Mouse (Mus musculus): ENCODE data around the gene Gm49661. TPM values are rescaled to one million over a fixed set of nuclear protein-coding genes. Genes with fewer than 3 reads are reported as not detected.

The Gm49661 gene
- polyA plus RNA-seq, 1 experiment from 2014 or later, result not detected

DNA sequence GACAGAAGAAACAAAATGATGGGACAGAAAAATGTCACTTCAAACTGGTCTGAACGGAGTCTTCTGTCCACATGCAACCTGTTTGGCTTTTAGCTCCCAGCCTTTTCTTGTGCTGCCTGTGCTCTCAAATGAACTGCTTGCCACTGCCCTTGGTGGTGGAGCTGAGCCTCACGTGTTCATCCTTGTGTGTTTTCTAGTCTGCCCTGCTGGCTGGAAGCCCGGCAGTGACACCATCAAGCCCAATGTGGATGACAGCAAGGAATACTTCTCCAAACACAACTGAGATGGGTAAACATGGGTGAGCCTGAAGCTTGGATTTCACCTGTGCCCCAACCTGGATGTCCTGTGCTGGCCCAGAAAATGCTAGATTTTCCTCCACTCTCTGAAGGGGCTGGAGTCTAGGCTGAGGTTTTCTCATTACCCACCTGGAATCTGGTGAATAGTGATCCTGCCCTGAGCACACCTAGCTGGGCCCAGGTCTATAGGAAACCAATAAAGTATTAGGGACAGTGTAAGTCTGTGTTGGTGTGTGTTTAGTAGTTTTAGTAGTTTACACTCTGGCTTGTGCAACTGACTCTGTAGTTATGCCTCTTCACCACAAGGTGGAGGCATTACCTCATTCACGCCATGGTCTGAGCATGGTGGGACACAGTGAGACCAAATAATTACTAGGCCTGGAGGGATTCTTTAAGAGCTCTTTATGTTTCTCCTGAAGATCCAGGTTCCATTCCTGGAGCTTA lies 4.7 kb upstream of the Gm49661 start:
- Histone ChIP-seq H3K27me3 (ENCODE audit: control insufficient read depth, insufficient read depth, low read length) (peaks cover 24% of the 10 kb centered on the region), H3K4me1 (ENCODE audit: control insufficient read depth, insufficient read depth, low read length) (peaks cover 41% of the 10 kb centered on the region), H3K4me3 (ENCODE audit: low read depth, low read length) (no peak overlapping the region), H3K9ac (ENCODE audit: low read length) (no peak overlapping the region), H3K9me3 (ENCODE audit: control insufficient read depth, low read length) (no peaks in the 10 kb centered on the region), H3K27ac (ENCODE audit: low read depth, low read length) (no peak overlapping the region), H3K4me2 (no peak overlapping the region), H3K36me3 (ENCODE audit: control insufficient read depth, insufficient read depth, low read length) (0 out of 2 replicates have a peak, but pooled peaks cover 3% of the 10 kb centered on the region)
- DNase-seq (ENCODE audit: low spot score, missing footprints) (peak; percentile 89), ATAC-seq (ENCODE audit: low FRiP score) (no peak)
- 61% methylated on average over 4 of the region's 4 CpGs for WGBS

DNA sequence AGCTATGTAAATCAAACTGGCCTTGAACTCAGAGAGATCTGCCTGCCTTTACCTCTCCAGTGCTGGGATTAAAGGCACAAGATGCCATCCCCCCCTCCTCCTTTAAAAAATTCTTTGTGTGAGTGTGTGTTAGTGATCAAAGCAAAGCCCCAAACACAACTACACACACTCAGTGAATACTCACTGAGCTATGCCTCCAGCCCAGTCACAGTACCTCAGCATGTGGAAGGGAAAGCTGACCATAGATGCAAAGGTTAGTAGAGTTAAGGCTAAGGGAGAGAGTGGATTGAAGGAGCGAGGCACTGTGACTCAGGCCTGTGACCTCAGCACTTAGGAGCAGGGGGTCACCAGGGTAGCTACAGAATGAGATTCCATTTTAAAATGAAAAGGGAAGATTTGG lies 3.8 kb upstream of the Gm49661 start:
- no peak overlapping the region for H3K27ac ChIP-seq (ENCODE audit: low read depth, low read length)
- no peak overlapping the region for H3K4me2 ChIP-seq
- H3K4me3 ChIP-seq (ENCODE audit: low read depth, low read length), result no peak overlapping the region
- H3K9ac ChIP-seq (ENCODE audit: low read length), result no peak overlapping the region
- WGBS, result 83% methylated on average over 1 of the region's 1 CpGs
- ATAC-seq (ENCODE audit: low FRiP score), result no peak
- H3K36me3 ChIP-seq (ENCODE audit: control insufficient read depth, insufficient read depth, low read length), result 0 out of 2 replicates have a peak, but pooled peaks cover 3% of the 10 kb centered on the region
- no peaks in the 10 kb centered on the region for H3K9me3 ChIP-seq (ENCODE audit: control insufficient read depth, low read length)
- no peak for DNase-seq (ENCODE audit: low spot score, missing footprints)
- H3K27me3 ChIP-seq (ENCODE audit: control insufficient read depth, insufficient read depth, low read length), result peaks cover 15% of the 10 kb centered on the region
- peaks cover 38% of the 10 kb centered on the region for H3K4me1 ChIP-seq (ENCODE audit: control insufficient read depth, insufficient read depth, low read length)

DNA sequence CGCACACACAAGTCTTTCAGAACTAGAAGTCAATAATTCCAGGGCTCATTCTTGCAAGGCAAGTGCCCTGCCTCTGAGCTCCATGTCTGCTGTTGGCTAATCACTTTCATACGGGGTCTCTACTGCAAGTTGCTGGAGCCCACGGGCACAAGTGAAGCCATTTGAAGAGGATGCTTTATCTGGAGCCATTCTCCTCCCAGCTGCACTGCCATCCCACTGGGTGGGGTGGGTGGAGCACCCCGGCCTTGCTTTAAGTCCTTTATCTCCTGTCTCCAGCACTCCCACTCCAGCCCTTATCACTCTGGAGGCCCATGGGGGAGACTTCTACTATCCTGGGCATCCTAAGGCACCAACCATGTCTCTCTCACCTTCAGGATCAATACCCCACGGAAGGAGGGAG lies 1.7 kb upstream of the Gm49661 start:
- H3K27me3 ChIP-seq (ENCODE audit: control insufficient read depth, insufficient read depth, low read length), result no peaks in the 10 kb centered on the region
- H3K9ac ChIP-seq (ENCODE audit: low read length), result peak overlapping the region; percentile 99
- peaks cover 18% of the 10 kb centered on the region for H3K4me1 ChIP-seq (ENCODE audit: control insufficient read depth, insufficient read depth, low read length)
- H3K4me3 ChIP-seq (ENCODE audit: low read depth, low read length), result peak overlapping the region; percentile 71
- DNase-seq (ENCODE audit: low spot score, missing footprints) (no peak), ATAC-seq (ENCODE audit: low FRiP score) (no peak)
- no peaks in the 10 kb centered on the region for H3K9me3 ChIP-seq (ENCODE audit: control insufficient read depth, low read length)
- 72% methylated on average over 5 of the region's 5 CpGs for WGBS
- H3K27ac ChIP-seq (ENCODE audit: low read depth, low read length), result no peak overlapping the region
- peak overlapping the region; percentile 85 for H3K4me2 ChIP-seq
- H3K36me3 ChIP-seq (ENCODE audit: control insufficient read depth, insufficient read depth, low read length), result 0 out of 2 replicates have a peak, but pooled peaks cover 3% of the 10 kb centered on the region

DNA sequence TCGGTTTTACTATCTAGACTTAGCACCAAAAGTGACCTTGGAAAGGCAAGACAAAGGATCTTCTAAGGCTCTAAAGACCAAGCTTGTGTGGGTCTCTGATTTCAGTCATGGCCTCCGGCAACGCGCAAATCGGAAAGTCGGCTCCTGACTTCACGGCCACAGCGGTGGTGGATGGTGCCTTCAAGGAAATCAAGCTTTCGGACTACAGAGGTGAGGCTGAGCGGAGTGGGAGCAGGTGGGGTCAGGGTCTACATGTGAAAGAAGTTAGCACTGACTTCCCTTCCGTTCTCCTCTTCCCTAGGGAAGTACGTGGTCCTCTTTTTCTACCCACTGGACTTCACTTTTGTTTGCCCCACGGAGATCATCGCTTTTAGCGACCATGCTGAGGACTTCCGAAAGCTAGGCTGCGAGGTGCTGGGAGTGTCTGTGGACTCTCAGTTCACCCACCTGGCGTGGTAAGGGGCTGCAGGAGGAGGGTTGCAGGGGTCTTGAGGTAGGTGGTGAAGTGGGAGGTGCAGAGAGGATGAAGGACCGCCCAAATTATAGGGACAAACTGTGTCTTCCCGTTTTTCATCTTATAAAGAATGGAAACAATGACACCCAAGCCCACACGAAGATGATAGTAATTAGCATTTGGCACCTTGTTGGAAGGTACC lies 1.0 kb upstream of the Gm49661 start:
- Histone ChIP-seq H3K4me3 (ENCODE audit: low read depth, low read length) (peak overlapping the region; percentile 71), H3K27me3 (ENCODE audit: control insufficient read depth, insufficient read depth, low read length) (no peaks in the 10 kb centered on the region), H3K27ac (ENCODE audit: low read depth, low read length) (peak overlapping the region; percentile 57), H3K4me2 (peak overlapping the region; percentile 85), H3K9me3 (ENCODE audit: control insufficient read depth, low read length) (no peaks in the 10 kb centered on the region), H3K4me1 (ENCODE audit: control insufficient read depth, insufficient read depth, low read length) (peaks cover 20% of the 10 kb centered on the region), H3K9ac (ENCODE audit: low read length) (peak overlapping the region; percentile 99), H3K36me3 (ENCODE audit: control insufficient read depth, insufficient read depth, low read length) (0 out of 2 replicates have a peak, but pooled peaks cover 3% of the 10 kb centered on the region)
- WGBS, result 11% methylated on average over 21 of the region's 21 CpGs
- ATAC-seq (ENCODE audit: low FRiP score) (no peak), DNase-seq (ENCODE audit: low spot score, missing footprints) (no peak)

DNA sequence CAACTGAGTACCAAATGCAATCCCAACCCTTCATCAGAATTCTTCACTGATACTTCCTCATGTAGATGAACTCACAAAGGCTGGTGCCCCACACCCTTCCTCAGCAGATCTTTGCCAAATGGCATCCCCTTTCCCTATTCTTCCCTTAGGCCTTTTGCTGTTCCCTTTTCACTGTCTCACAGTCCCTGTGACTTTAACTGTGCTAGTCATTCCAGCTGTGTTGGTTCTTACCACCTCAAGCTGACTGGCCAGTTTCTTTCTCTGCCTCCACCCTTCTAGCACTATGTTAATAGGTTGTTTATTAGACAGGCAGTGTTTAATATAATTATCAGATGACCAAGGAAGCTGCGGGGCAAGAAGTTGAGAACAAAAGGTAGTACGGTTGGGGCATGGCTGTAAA lies 583 bp downstream of the Gm49661 start:
- no peaks in the 10 kb centered on the region for H3K9me3 ChIP-seq (ENCODE audit: control insufficient read depth, low read length)
- DNase-seq (ENCODE audit: low spot score, missing footprints), result no peak
- peak overlapping the region; percentile 71 for H3K4me3 ChIP-seq (ENCODE audit: low read depth, low read length)
- no peaks in the 10 kb centered on the region for H3K27me3 ChIP-seq (ENCODE audit: control insufficient read depth, insufficient read depth, low read length)
- peak overlapping the region; percentile 57; the same call in 1 of the 2 replicates for H3K27ac ChIP-seq (ENCODE audit: low read depth, low read length)
- ATAC-seq (ENCODE audit: low FRiP score), result no peak
- H3K36me3 ChIP-seq (ENCODE audit: control insufficient read depth, insufficient read depth, low read length), result 0 out of 2 replicates have a peak, but pooled peaks cover 3% of the 10 kb centered on the region
- H3K4me2 ChIP-seq, result peak overlapping the region; percentile 85
- peak overlapping the region; percentile 99 for H3K9ac ChIP-seq (ENCODE audit: low read length)
- 40% methylated on average over 2 of the region's 2 CpGs for WGBS
- H3K4me1 ChIP-seq (ENCODE audit: control insufficient read depth, insufficient read depth, low read length), result peaks cover 24% of the 10 kb centered on the region

DNA sequence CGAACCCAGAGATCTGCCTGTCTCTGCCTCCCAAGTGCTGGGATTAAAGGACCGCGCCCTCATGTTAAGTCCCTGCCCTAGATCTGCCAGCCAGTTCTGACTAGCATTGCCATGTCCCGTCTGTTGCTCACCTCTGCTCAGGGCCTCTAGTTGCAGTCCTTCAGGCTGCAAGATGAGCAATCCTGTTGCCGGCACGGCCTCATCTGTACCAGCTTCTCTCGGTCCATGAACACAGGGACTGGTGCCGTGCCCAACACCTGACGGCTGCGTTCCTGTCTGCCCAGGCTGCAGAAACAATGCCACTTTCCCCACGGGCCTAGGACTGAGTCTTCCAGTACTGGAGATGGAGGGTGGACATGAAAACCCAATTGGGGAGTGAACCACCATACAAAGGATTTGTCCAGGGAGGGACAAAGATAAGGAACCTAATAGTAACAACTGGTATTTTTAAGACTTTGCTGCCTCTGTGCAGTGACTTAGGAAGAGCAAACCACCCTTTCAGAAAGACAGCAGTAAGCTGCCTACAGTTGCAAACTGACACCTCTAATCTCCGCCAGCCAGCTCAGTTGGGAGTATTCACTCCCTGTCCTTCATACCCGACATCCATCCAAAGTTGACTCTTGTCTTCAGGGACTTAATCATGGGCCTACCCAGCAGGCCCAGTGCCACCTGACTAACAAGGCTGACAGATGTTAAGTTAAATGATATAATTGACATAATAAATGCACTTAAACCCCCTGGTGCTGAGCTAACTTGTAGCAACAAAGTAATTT lies 1.5 kb downstream of the Gm49661 start:
- peaks cover 24% of the 10 kb centered on the region for H3K4me1 ChIP-seq (ENCODE audit: control insufficient read depth, insufficient read depth, low read length)

DNA sequence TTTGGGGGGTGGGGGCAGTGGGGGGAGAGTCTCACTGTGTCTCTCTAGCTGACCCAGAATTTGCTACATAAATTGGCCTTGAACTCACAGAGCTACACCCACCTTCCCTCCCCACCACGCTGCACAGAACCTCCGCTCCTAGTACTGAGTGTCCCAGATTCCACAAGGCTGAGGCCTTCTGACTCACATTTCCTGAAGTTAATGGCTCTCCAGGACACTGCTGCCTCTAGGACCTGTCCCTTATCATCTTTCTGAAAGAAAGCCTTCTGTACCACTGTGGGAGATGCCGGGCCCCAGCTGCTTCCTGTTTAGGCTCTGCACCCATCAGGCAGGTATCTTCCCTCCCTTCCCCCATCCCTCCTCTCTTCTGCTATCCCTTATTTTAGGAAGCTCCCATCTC lies 2.6 kb downstream of the Gm49661 start:
- 0 out of 2 replicates have a peak overlapping the region, but pooled peaks have one; percentile 94 for H3K4me2 ChIP-seq
- 55% methylated on average over 3 of the region's 3 CpGs for WGBS

More for the DNA sequence above, 1.5 kb downstream of the Gm49661 start:
- Histone ChIP-seq H3K9me3 (ENCODE audit: control insufficient read depth, low read length) (no peaks in the 10 kb centered on the region), H3K27ac (ENCODE audit: low read depth, low read length) (no peak overlapping the region), H3K27me3 (ENCODE audit: control insufficient read depth, insufficient read depth, low read length) (no peaks in the 10 kb centered on the region), H3K36me3 (ENCODE audit: control insufficient read depth, insufficient read depth, low read length) (0 out of 2 replicates have a peak, but pooled peaks cover 3% of the 10 kb centered on the region), H3K4me2 (no peak overlapping the region), H3K4me3 (ENCODE audit: low read depth, low read length) (no peak overlapping the region), H3K9ac (ENCODE audit: low read length) (no peak overlapping the region)
- 85% methylated on average over 13 of the region's 13 CpGs for WGBS
- DNase-seq (ENCODE audit: low spot score, missing footprints), result no peak
- ATAC-seq (ENCODE audit: low FRiP score), result no peak

DNA sequence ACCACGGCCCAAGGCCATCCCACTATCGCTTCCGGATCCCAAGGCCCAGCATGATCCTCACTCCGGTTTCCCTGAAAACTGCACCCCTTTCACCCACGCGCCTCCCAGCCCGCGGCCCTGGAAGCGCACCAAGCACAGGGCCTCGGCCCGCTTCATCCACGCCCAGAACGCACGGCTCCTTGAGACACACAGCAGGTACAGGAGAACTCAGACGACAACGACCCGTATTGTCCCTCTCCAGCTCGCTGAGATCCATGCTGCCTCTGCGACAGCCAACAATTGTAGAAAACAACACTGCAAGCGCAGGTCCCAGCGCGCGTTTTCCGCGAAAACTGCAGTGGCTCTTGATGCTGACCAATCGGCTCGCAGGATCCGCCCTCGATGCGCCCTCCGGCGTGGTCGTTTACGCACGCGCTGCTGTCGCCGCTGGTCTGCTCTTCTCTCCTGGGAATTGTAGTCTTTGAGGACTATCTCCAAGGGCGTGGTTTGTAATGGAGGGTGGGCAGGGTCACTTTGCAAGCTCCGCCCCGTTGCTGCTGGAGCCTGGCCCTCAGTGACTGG lies 3.4 kb downstream of the Gm49661 start:
- peaks cover 20% of the 10 kb centered on the region for H3K4me1 ChIP-seq (ENCODE audit: control insufficient read depth, insufficient read depth, low read length)
- no peaks in the 10 kb centered on the region for H3K9me3 ChIP-seq (ENCODE audit: control insufficient read depth, low read length)
- H3K36me3 ChIP-seq (ENCODE audit: control insufficient read depth, insufficient read depth, low read length), result no peaks in the 10 kb centered on the region
- H3K4me2 ChIP-seq, result peak overlapping the region; percentile 94
- peak overlapping the region; percentile 73 for H3K9ac ChIP-seq (ENCODE audit: low read length)
- under 1% methylated on average over 41 of the region's 41 CpGs for WGBS
- H3K4me3 ChIP-seq (ENCODE audit: low read depth, low read length), result peak overlapping the region; percentile 71
- peak; percentile 86 for ATAC-seq (ENCODE audit: low FRiP score)
- peak overlapping the region; percentile 25; the same call in 1 of the 2 replicates for H3K27ac ChIP-seq (ENCODE audit: low read depth, low read length)
- peak; percentile 99 for DNase-seq (ENCODE audit: low spot score, missing footprints)
- no peaks in the 10 kb centered on the region for H3K27me3 ChIP-seq (ENCODE audit: control insufficient read depth, insufficient read depth, low read length)

More for the DNA sequence above, 2.6 kb downstream of the Gm49661 start:
- H3K36me3 ChIP-seq (ENCODE audit: control insufficient read depth, insufficient read depth, low read length), result 0 out of 2 replicates have a peak, but pooled peaks cover 2% of the 10 kb centered on the region
- peaks cover 24% of the 10 kb centered on the region for H3K4me1 ChIP-seq (ENCODE audit: control insufficient read depth, insufficient read depth, low read length)
- DNase-seq (ENCODE audit: low spot score, missing footprints) (no peak), ATAC-seq (ENCODE audit: low FRiP score) (peak; percentile 2; the same call in 1 of the 2 replicates)
- no peaks in the 10 kb centered on the region for H3K9me3 ChIP-seq (ENCODE audit: control insufficient read depth, low read length)
- no peak overlapping the region for H3K27ac ChIP-seq (ENCODE audit: low read depth, low read length)
- H3K4me3 ChIP-seq (ENCODE audit: low read depth, low read length), result no peak overlapping the region
- H3K9ac ChIP-seq (ENCODE audit: low read length), result no peak overlapping the region
- H3K27me3 ChIP-seq (ENCODE audit: control insufficient read depth, insufficient read depth, low read length), result no peaks in the 10 kb centered on the region
